Mouse (Mus musculus) limb, embryonic 14.5 days (tissue): ENCODE results near the gene Bclaf1. TPM values are rescaled to one million over a fixed set of nuclear protein-coding genes. Genes with fewer than 3 reads are reported as not detected.

Source experiments
- ATAC-seq: fragments of 200-750 bp; cut with Nextera tagmentation; 2 replicates; pipeline ENCODE4 v1.8.0; 2017; ENCODE audit warnings: low read depth, moderate number of reproducible peaks, moderate TSS enrichment; ENCODE audit not compliant: low FRiP score
- DNase-seq: peaks from one replicate; pipeline ENCODE4 v3.0.0-alpha.2; 2015; ENCODE audit warnings: low spot score
- H3K27ac ChIP-seq: fragments of 300-500 bp; sonication (generic); replicated peaks from 2 replicates; pipeline ENCODE4 v1.5.1; 2014; ENCODE audit warnings: low read depth, mild to moderate bottlenecking, low read length, moderate library complexity, mixed read lengths
- H3K27me3 ChIP-seq: fragments of 300-500 bp; sonication (generic); 2 replicates; pipeline ENCODE4 v1.6.1; 2014; ENCODE audit warnings: low read length, mixed read lengths; ENCODE audit not compliant: control insufficient read depth, insufficient read depth
- H3K36me3 ChIP-seq: fragments of 300-500 bp; sonication (generic); 2 replicates; pipeline ENCODE4 v1.6.1; 2014; ENCODE audit warnings: mild to moderate bottlenecking, low read length, moderate library complexity, mixed read lengths; ENCODE audit not compliant: control insufficient read depth, insufficient read depth
- H3K4me1 ChIP-seq: fragments of 300-500 bp; sonication (generic); 2 replicates; pipeline ENCODE4 v1.6.1; 2014; ENCODE audit warnings: antibody characterized with exemption, low read length, mixed read lengths; ENCODE audit not compliant: control insufficient read depth, insufficient read depth
- H3K4me2 ChIP-seq: fragments of 300-500 bp; sonication (generic); replicated peaks from 2 replicates; pipeline ENCODE4 v1.6.1; 2014; ENCODE audit warnings: low read depth, mild to moderate bottlenecking, low read length, moderate library complexity; ENCODE audit not compliant: severe bottlenecking
- H3K4me3 ChIP-seq: fragments of 300-500 bp; sonication (generic); replicated peaks from 2 replicates; pipeline ENCODE4 v1.5.1; 2014; ENCODE audit warnings: low read length
- H3K9ac ChIP-seq: fragments of 300-500 bp; sonication (generic); 2 replicates; pipeline ENCODE4 v1.6.1; 2014; ENCODE audit warnings: mild to moderate bottlenecking, low read depth, low read length, moderate library complexity; ENCODE audit not compliant: severe bottlenecking
- H3K9me3 ChIP-seq: fragments of 300-500 bp; sonication (generic); 2 replicates; pipeline ENCODE4 v1.6.1; 2016; ENCODE audit warnings: low read length; ENCODE audit not compliant: control insufficient read depth
- POLR2A ChIP-seq: fragments of 200-500 bp; IDR thresholded peaks from 2 replicates; pipeline ENCODE4 v1.8.0; 2012; ENCODE audit warnings: inconsistent platforms, mild to moderate bottlenecking, moderate library complexity, borderline replicate concordance; ENCODE audit not compliant: insufficient read depth, insufficient read length; ENCODE audit errors: extremely low read depth
- WGBS: fragments of 180-500 bp; shearing (Covaris S2); extraction: QIAGEN DNeasy Blood & Tissue Kit; methylation state at CpG from one replicate; pipeline ENCODE4 v1.1.7; 2014; 5-methylcytosine and 5-hydroxymethylcytosine counted together
- polyA plus RNA-seq, 2 experiments: library from polyadenylated mRNA; depleted of rRNA in 1 of 2; stranded (reverse) in 1 of 2; unstranded in 1 of 2; fragments of >200 nt; fragmentation: Nextera tagmentation in 1 of 2; extraction: Ambion mirVana in 1 of 2; gene quantifications; 2 replicates each; pipeline versions ENCODE4 v1.2.1 to v1.2.3; 2012 to 2014

Bclaf1 gene
- polyA plus RNA-seq, 2 experiments = 88.4 to 129 TPM

DNA sequence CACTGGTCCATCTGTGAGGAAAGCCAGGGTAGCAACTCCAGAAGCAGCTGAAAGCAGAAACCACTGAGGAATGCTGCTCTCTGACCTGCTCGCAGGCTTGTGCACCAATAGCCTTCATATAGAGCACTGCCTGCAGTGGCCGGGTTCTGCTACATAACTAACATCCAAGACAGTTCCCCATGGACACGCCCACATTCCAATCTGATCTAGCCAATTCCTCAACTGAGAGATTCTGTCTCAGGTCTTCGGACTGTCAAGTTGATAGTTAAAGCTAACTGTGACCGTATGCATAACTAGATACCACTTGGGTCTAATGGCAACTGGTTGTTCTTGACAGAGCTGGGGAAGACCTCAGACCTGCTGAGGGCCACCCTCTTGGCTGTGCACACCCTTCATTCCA lies 39.9 kb upstream of the Bclaf1 start:
- no peak overlapping the region for H3K4me2 ChIP-seq
- no peaks in the 10 kb centered on the region for H3K36me3 ChIP-seq
- H3K9ac ChIP-seq = no peak overlapping the region
- 83% methylated on average over 5 of the region's 5 CpGs for WGBS
- no peak for DNase-seq
- H3K9me3 ChIP-seq = no peaks in the 10 kb centered on the region
- no peaks in the 10 kb centered on the region for H3K4me1 ChIP-seq
- no peak for TF ChIP-seq POLR2A
- H3K27me3 ChIP-seq = no peaks in the 10 kb centered on the region
- H3K27ac ChIP-seq = no peak overlapping the region
- no peak for ATAC-seq
- H3K4me3 ChIP-seq = no peak overlapping the region

DNA sequence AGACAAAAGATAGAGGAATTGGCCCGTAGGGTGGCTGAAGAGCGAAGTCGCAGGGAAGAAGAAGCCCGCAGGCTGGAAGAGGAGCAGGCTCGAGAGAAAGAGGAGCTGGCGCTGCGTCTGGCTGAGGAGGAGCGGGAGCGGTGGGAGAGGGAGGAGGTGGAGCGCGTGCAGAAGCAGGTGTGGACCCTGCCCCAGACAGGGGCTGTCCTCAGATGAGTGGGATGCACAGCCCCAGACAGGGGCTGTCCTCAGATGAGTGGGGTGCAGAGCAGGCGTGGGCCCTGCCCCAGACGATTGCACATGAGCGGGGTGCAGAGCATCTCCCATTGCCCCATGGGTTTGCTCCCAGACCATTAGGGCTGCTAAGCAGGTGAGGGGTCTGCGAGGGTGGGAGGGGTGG lies 39.0 kb upstream of the Bclaf1 start:
- no peak for TF ChIP-seq POLR2A

DNA sequence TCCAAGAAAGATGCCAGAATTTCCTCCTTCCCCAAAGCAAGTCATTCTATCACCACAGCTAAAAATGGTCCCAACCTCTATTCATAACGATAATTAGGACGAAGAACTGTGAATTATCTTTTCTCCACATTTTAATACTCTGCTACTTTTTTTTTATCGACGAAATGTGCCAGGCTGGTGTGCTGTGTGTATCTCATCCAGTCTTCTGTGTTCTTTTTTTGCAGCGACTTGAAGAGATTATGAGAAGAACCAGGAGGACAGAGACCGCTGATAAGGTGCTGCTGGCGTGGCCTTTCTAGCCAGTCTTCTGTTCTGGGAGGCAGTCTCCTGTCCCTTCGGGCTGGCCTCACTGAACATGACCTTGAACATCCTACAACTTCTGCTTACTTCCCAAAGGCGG lies 38.2 kb upstream of the Bclaf1 start:
- no peak overlapping the region for H3K27ac ChIP-seq
- no peak overlapping the region for H3K4me2 ChIP-seq
- no peaks in the 10 kb centered on the region for H3K36me3 ChIP-seq
- WGBS = 87% methylated on average over 9 of the region's 9 CpGs
- no peak overlapping the region for H3K9ac ChIP-seq
- no peak overlapping the region for H3K4me3 ChIP-seq
- no peak for DNase-seq
- H3K9me3 ChIP-seq = no peaks in the 10 kb centered on the region
- H3K4me1 ChIP-seq = no peaks in the 10 kb centered on the region
- TF ChIP-seq POLR2A = no peak
- ATAC-seq = no peak
- no peaks in the 10 kb centered on the region for H3K27me3 ChIP-seq

More for the DNA sequence above, 39.0 kb upstream of the Bclaf1 start:
- ATAC-seq = no peak
- no peak overlapping the region for H3K9ac ChIP-seq
- H3K27me3 ChIP-seq = no peaks in the 10 kb centered on the region
- no peak for DNase-seq
- WGBS = 59% methylated on average over 15 of the region's 15 CpGs
- no peaks in the 10 kb centered on the region for H3K9me3 ChIP-seq
- H3K4me3 ChIP-seq = no peak overlapping the region
- H3K27ac ChIP-seq = no peak overlapping the region
- no peaks in the 10 kb centered on the region for H3K4me1 ChIP-seq
- no peak overlapping the region for H3K4me2 ChIP-seq
- H3K36me3 ChIP-seq = no peaks in the 10 kb centered on the region

DNA sequence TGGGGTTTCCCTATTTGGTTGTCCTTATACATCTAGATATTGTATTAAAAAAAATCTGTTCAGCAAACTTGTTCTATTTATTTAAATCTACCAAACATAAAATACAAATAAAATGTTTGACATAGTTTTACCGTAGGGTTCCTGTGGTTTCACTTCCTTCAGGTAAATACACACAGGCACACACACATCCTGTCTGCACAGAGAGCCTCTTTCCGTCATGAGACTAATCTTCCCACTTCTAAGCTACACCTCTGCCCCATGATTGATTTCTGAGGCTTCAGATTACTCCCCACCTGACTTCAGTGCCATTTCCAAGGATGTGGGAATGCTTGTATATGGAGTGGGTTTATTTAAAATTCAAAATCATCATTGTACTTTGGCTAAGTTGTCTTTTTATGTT lies 30.8 kb upstream of the Bclaf1 start:
- H3K9ac ChIP-seq = no peak overlapping the region
- no peaks in the 10 kb centered on the region for H3K9me3 ChIP-seq
- no peak overlapping the region for H3K27ac ChIP-seq
- WGBS = 65% methylated on average over 2 of the region's 2 CpGs
- peaks cover 5% of the 10 kb centered on the region for H3K4me1 ChIP-seq
- DNase-seq (no peak), ATAC-seq (no peak)
- H3K4me2 ChIP-seq = no peak overlapping the region
- H3K36me3 ChIP-seq = no peaks in the 10 kb centered on the region
- H3K27me3 ChIP-seq = no peaks in the 10 kb centered on the region
- no peak for TF ChIP-seq POLR2A
- no peak overlapping the region for H3K4me3 ChIP-seq

DNA sequence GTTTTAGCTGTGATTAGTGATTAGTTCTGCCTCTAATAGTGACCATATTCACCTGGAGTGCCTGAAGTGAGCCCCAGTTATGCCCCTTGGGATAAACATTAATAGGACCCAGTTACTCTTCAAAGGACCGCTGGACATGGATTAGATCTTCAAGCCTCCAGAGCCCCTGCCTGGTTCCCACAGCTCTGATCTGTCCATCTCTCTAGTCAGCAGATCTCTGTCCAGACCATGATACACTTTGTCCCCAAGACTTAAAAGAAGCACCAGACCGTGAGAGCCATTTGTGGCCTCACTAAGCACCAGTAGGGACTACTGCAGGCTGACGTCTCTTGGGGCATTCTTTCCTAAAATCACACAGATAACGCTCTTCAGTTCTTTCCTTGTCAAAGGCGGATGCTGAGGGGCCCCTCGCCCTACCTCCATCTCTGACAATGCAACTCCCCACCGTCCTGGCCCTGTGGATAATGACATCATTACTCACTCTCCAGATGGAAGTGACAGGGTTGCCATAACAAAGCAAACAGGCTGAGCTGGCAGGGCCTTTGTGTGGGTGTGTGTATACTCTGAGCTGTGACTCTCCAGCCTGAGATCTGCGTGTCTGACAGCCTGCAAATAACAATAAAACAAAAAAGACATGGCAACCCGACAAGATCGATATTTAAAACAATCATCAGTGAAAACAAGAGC lies 26.8 kb upstream of the Bclaf1 start:
- Histone ChIP-seq H3K4me2 (no peak overlapping the region), H3K36me3 (no peaks in the 10 kb centered on the region), H3K4me3 (no peak overlapping the region), H3K27ac (no peak overlapping the region), H3K9me3 (no peaks in the 10 kb centered on the region), H3K9ac (no peak overlapping the region), H3K4me1 (peaks cover 10% of the 10 kb centered on the region), H3K27me3 (no peaks in the 10 kb centered on the region)
- TF ChIP-seq POLR2A = no peak
- ATAC-seq (no peak), DNase-seq (no peak)
- WGBS = 31% methylated on average over 10 of the region's 10 CpGs
